Mouse (Mus musculus) urinary bladder, postnatal 25 days (tissue): ENCODE results near the gene Pdzd2.

Experiments used
- DNase-seq: peaks from one replicate; pipeline ENCODE4 v3.0.0; 2022; ENCODE audit warnings: low spot score

Pdzd2 gene

GRCm38 (mm10) chr15:12479326-12479725, 260.4 kb downstream of the Pdzd2 start:
- DNase-seq, result no peak

GRCm38 (mm10) chr15:12473596-12473995, 266.1 kb downstream of the Pdzd2 start:
- DNase-seq, result no peak

- no peak for DNase-seq
Observed at GRCm38 (mm10) chr15:12472646-12473045, 267.1 kb downstream of the Pdzd2 start.

- DNase-seq, result no peak
Observed at GRCm38 (mm10) chr15:12470900-12471838, 268.6 kb downstream of the Pdzd2 start.

GRCm38 (mm10) chr15:12468625-12469024, 271.1 kb downstream of the Pdzd2 start:
- DNase-seq, result no peak

- no peak for DNase-seq
Observed at GRCm38 (mm10) chr15:12465748-12466147, 274.0 kb downstream of the Pdzd2 start.

- no peak for DNase-seq
Observed at GRCm38 (mm10) chr15:12456808-12457207, 282.9 kb downstream of the Pdzd2 start.

- no peak for DNase-seq
Observed at GRCm38 (mm10) chr15:12453343-12453742, 286.4 kb downstream of the Pdzd2 start.

GRCm38 (mm10) chr15:12452141-12452995, 287.4 kb downstream of the Pdzd2 start:
- DNase-seq, result no peak

- DNase-seq, result no peak
Observed at GRCm38 (mm10) chr15:12451448-12451847, 288.3 kb downstream of the Pdzd2 start.

GRCm38 (mm10) chr15:12450790-12451189, 288.9 kb downstream of the Pdzd2 start:
- DNase-seq, result no peak

- DNase-seq, result no peak
Observed at GRCm38 (mm10) chr15:12449321-12449720, 290.4 kb downstream of the Pdzd2 start.

- no peak for DNase-seq
Observed at GRCm38 (mm10) chr15:12447021-12447434, 292.7 kb downstream of the Pdzd2 start.

GRCm38 (mm10) chr15:12444551-12444950, 295.2 kb downstream of the Pdzd2 start:
- DNase-seq, result no peak

- no peak for DNase-seq
Observed at GRCm38 (mm10) chr15:12439351-12439751, 300.4 kb downstream of the Pdzd2 start.

- no peak for DNase-seq
Observed at GRCm38 (mm10) chr15:12438691-12439090, 301.0 kb downstream of the Pdzd2 start.

- no peak for DNase-seq
Observed at GRCm38 (mm10) chr15:12438081-12438480, 301.6 kb downstream of the Pdzd2 start.

GRCm38 (mm10) chr15:12435910-12436309, 303.8 kb downstream of the Pdzd2 start:
- DNase-seq, result no peak

- peak; percentile 67 for DNase-seq
Observed at GRCm38 (mm10) chr15:12433893-12434599, 305.7 kb downstream of the Pdzd2 start.

- no peak for DNase-seq
Observed at GRCm38 (mm10) chr15:12432879-12433278, 306.8 kb downstream of the Pdzd2 start.

GRCm38 (mm10) chr15:12432320-12432719, 307.4 kb downstream of the Pdzd2 start:
- no peak for DNase-seq

- no peak for DNase-seq
Observed at GRCm38 (mm10) chr15:12431684-12432083, 308.0 kb downstream of the Pdzd2 start.
